Mouse (Mus musculus) c-Kit-positive CD71-positive TER-119-negative erythroid progenitor cells, embryonic 14.5 days (primary cell): ENCODE measurements around the gene Fam92b.

Experiments used
- DNase-seq: peaks from one replicate; pipeline ENCODE4 v3.0.0-alpha.2; 2013; ENCODE audit warnings: low read depth

Gene Fam92b

GRCm38 (mm10) chr8:120190107-120190809 is 13.0 kb upstream of the Fam92b start:
- no peak for DNase-seq

- no peak for DNase-seq
Measured at GRCm38 (mm10) chr8:120189440-120189839, 12.2 kb upstream of the Fam92b start.

GRCm38 (mm10) chr8:120188510-120188909 is 11.2 kb upstream of the Fam92b start:
- no peak for DNase-seq

- DNase-seq: no peak
Measured at GRCm38 (mm10) chr8:120186454-120186853, 9.2 kb upstream of the Fam92b start.

- DNase-seq: no peak
Measured at GRCm38 (mm10) chr8:120184850-120185792, 7.9 kb upstream of the Fam92b start.

GRCm38 (mm10) chr8:120184366-120184765 is 7.1 kb upstream of the Fam92b start:
- DNase-seq: no peak

- DNase-seq: no peak
Measured at GRCm38 (mm10) chr8:120181861-120182414, 4.7 kb upstream of the Fam92b start.

GRCm38 (mm10) chr8:120181274-120181673 is 4.0 kb upstream of the Fam92b start:
- DNase-seq: no peak

GRCm38 (mm10) chr8:120180445-120180970 is 3.2 kb upstream of the Fam92b start:
- no peak for DNase-seq

GRCm38 (mm10) chr8:120179027-120179431 is 1.8 kb upstream of the Fam92b start:
- peak; percentile 74 for DNase-seq

- DNase-seq: no peak
Measured at GRCm38 (mm10) chr8:120178124-120178514, 853 bp upstream of the Fam92b start.

- no peak for DNase-seq
Measured at GRCm38 (mm10) chr8:120176605-120177004, 661 bp downstream of the Fam92b start.

GRCm38 (mm10) chr8:120174606-120175005 is 2.7 kb downstream of the Fam92b start:
- DNase-seq: no peak

- no peak for DNase-seq
Measured at GRCm38 (mm10) chr8:120173195-120173594, 4.1 kb downstream of the Fam92b start.

- no peak for DNase-seq
Measured at GRCm38 (mm10) chr8:120169119-120169518, 8.1 kb downstream of the Fam92b start.

GRCm38 (mm10) chr8:120167821-120168220 is 9.4 kb downstream of the Fam92b start:
- DNase-seq: no peak

GRCm38 (mm10) chr8:120167136-120167535 is 10.1 kb downstream of the Fam92b start:
- DNase-seq: no peak

GRCm38 (mm10) chr8:120164026-120164425 is 13.2 kb downstream of the Fam92b start:
- no peak for DNase-seq

- DNase-seq: no peak
Measured at GRCm38 (mm10) chr8:120163376-120163775, 13.9 kb downstream of the Fam92b start.

- DNase-seq: no peak
Measured at GRCm38 (mm10) chr8:120162404-120162752, 14.9 kb downstream of the Fam92b start.

GRCm38 (mm10) chr8:120161658-120162403 is 15.4 kb downstream of the Fam92b start:
- DNase-seq: no peak

- no peak for DNase-seq
Measured at GRCm38 (mm10) chr8:120160366-120160765, 16.9 kb downstream of the Fam92b start.
